16 mouse cellular contexts compared by ENCODE assay signal in the genomic region with DNA sequence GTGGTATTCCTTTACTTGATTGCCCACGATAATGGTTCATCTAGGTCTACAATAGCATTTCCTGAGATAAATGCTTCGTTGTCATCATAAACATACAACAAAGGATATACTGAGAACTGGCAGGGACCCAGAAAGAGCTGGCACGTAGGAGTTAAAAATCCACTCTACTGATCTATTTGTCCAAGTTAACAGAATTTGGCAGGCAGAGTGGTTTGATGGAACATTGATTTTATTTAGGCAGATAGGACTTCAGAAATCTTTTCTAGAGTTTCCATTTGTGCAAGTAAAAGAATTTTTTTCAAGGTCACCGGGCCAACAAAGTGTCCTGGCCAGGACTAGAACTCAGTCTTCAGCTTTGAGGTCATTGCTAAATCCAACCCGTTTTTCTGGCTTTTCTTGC.
"Had no signal": no experiment of that assay in that cellular context is flagged by ENCODE, and none has a peak within 500 bp of the region (broad histone marks: within the 10 kb centered on the region; RNA-seq: fewer than 3 reads in every experiment).

No protein-coding gene starts in this region.

- H3K4me1 ChIP-seq: neural tube, embryonic 13.5 days; neural tube, embryonic 15.5 days had no signal

- H3K9me3 ChIP-seq: neural tube, embryonic 13.5 days; neural tube, embryonic 15.5 days; stomach, embryonic 15.5 days had no signal

- H3K4me3 ChIP-seq: neural tube, embryonic 13.5 days; neural tube, embryonic 15.5 days; stomach, embryonic 15.5 days had no signal

- H3K4me2 ChIP-seq: neural tube, embryonic 13.5 days; neural tube, embryonic 15.5 days; stomach, embryonic 15.5 days had no signal

- DNase-seq: retina, postnatal 1 day; right cerebral cortex, adult 18-20 months; right cerebral cortex, postnatal 14 days; right cerebral cortex, postnatal 25 days; right cerebral cortex, postnatal 4 days; spleen, adult 18-20 months; thymus, adult 18-20 months; thymus, adult 2 months; thymus, postnatal 14 days; thymus, postnatal 25 days; thymus, postnatal 36 days; thymus, postnatal 4 days had no signal

- H3K27ac ChIP-seq: neural tube, embryonic 13.5 days; neural tube, embryonic 15.5 days; stomach, embryonic 15.5 days; stomach, postnatal 0 days had no signal

- H3K9ac ChIP-seq: neural tube, embryonic 13.5 days; neural tube, embryonic 15.5 days; stomach, embryonic 15.5 days had no signal

- H3K27me3 ChIP-seq: neural tube, embryonic 13.5 days; neural tube, embryonic 15.5 days; stomach, embryonic 15.5 days had no signal
